Mouse (Mus musculus) CH12.LX (cell line): Measurements from ENCODE around the gene Dnajb4.

Experiments
- EP300 ChIP-seq: IDR thresholded peaks from 2 replicates; pipeline ENCODE4 v1.6.1; 2011; ENCODE audit warnings: low read length, improper control_type of control experiment
- KAT2A ChIP-seq: IDR thresholded peaks from 2 replicates; pipeline ENCODE4 v1.6.1; 2012; ENCODE audit warnings: low read length, improper control_type of control experiment, inconsistent platforms; ENCODE audit not compliant: insufficient replicate concordance
- NRF1 ChIP-seq: IDR thresholded peaks from 2 replicates; pipeline ENCODE4 v1.6.1; 2014; ENCODE audit warnings: low read depth, mild to moderate bottlenecking, inconsistent platforms, low read length, improper control_type of control experiment, moderate library complexity
- USF1 ChIP-seq: IDR thresholded peaks from 2 replicates; pipeline ENCODE4 v1.6.1; 2014; ENCODE audit warnings: low read depth, mild to moderate bottlenecking, inconsistent platforms, low read length, improper control_type of control experiment

- no peak for TF ChIP-seq NRF1
- no peak for TF ChIP-seq EP300
- no peak for TF ChIP-seq USF1
- no peak for TF ChIP-seq KAT2A
Measured at GRCm38 (mm10) chr3:152145186-152145585, 64.9 kb downstream of the Dnajb4 start.
